Mouse (Mus musculus): ENCODE measurements around the gene Gm21149. TPM values are rescaled to one million over a fixed set of nuclear protein-coding genes. Genes with fewer than 3 reads are reported as not detected.
"Not testable (repeated sequence)": the region's sequence is repeated elsewhere in the genome, so short reads cannot be mapped to it uniquely, and the experiment has no call there.

The Gm21149 gene
- total RNA-seq, 2 experiments from 2014 or later = not detected

DNA sequence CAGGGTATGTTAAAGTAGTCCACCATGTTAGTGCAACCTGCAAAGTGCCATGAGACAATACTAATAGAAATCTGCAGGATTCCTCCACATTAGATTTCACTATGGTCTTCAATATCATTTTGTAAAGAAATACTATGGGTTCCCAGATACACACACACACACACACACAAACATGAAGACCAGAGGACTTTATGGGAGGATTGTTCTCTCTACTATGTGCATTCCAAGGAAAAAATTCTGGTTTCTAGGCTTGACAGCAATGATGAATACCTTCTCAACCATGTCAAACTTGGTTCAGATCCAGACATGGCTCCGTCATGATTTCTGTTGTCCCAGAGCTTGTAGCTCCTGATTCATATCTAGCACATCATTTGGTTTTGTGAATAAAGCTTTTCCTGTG is 10.1 kb downstream of the Gm21149 start:
- DNase-seq; intact Hi-C loops (cut with DNase I): not testable (repeated sequence)

DNA sequence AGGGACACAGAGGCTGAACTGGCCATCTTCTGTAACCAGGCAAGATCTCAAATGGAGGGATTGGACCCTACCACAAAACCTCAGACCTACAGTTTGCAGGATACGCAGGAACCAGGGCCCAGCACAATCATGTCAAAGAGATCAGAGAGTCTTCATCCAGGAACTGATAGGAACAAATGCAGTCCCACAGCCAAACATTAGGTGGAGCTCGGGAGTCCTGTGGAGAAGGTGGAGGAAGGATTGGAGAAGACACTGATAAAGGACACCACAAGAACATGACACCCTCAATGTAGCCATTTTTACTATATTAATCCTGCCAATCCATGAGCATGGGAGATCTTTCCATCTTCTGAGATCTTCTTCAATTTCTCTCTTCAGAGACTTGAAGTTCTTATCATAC is 12.8 kb downstream of the Gm21149 start:
- intact Hi-C loops (cut with DNase I) = not testable (repeated sequence)
- DNase-seq = peak in 1 of 2 experiments; percentile 7

- DNase-seq; intact Hi-C loops (cut with DNase I): not testable (repeated sequence)
These were observed 14.7 kb downstream of the Gm21149 start for GRCm38 (mm10) chr5:15461613-15462012.

GRCm38 (mm10) chr5:15457865-15458571 is 18.3 kb downstream of the Gm21149 start:
- DNase-seq; intact Hi-C loops (cut with DNase I): not testable (repeated sequence)

Other genes starting within 250 kb of the Gm21149 start
- not detected for gene Gm21190, start 52.7 kb upstream of the Gm21149 start, total RNA-seq (2021)
- gene Gm21083, start 100.8 kb upstream of the Gm21149 start, total RNA-seq (2021) = not detected
- not detected for gene Speer4d, start 142.5 kb upstream of the Gm21149 start, total RNA-seq (2021)
- not detected for gene 4930572O03Rik, start 180.5 kb upstream of the Gm21149 start, total RNA-seq (2021)
- not detected for gene Speer4c, start 237.7 kb upstream of the Gm21149 start, total RNA-seq (2021)